Mouse (Mus musculus): Measurements from ENCODE around the gene Wdr62.
"Not testable (repeated sequence)": the region's sequence is repeated elsewhere in the genome, so short reads cannot be mapped to it uniquely, and the experiment has no call there.

The Wdr62 gene

GRCm38 (mm10) chr7:30206364-30206763, 73.9 kb downstream of the Wdr62 start:
- not testable (repeated sequence) for DNase-seq (ENCODE audit: low read depth, low spot score)

GRCm38 (mm10) chr7:30205383-30205782, 74.8 kb downstream of the Wdr62 start:
- DNase-seq (ENCODE audit: low read depth, low spot score) = no peak

GRCm38 (mm10) chr7:30204380-30204779, 75.8 kb downstream of the Wdr62 start:
- DNase-seq (ENCODE audit: low read depth, low spot score) = no peak

GRCm38 (mm10) chr7:30202895-30203690, 77.1 kb downstream of the Wdr62 start:
- no peak for DNase-seq (ENCODE audit: low read depth, low spot score)

- not testable (repeated sequence) for DNase-seq (ENCODE audit: low read depth, low spot score)
Observed at GRCm38 (mm10) chr7:30200661-30201060, 79.6 kb downstream of the Wdr62 start.

GRCm38 (mm10) chr7:30200200-30200599, 80.0 kb downstream of the Wdr62 start:
- DNase-seq (ENCODE audit: low read depth, low spot score) = no peak

GRCm38 (mm10) chr7:30199498-30200139, 80.6 kb downstream of the Wdr62 start:
- no peak for DNase-seq (ENCODE audit: low read depth, low spot score)

- DNase-seq (ENCODE audit: low read depth, low spot score) = peak; percentile 67
Observed at GRCm38 (mm10) chr7:30198481-30198971, 81.7 kb downstream of the Wdr62 start, which contains the start of gene Capns1. Gene Capns1 (minus strand): TSS chr7:30198811.

GRCm38 (mm10) chr7:30197592-30198129, 82.6 kb downstream of the Wdr62 start:
- no peak for DNase-seq (ENCODE audit: low read depth, low spot score)

GRCm38 (mm10) chr7:30196171-30196570, 84.0 kb downstream of the Wdr62 start:
- DNase-seq (ENCODE audit: low read depth, low spot score) = no peak

GRCm38 (mm10) chr7:30195461-30195860, 84.8 kb downstream of the Wdr62 start:
- DNase-seq (ENCODE audit: low read depth, low spot score) = no peak

GRCm38 (mm10) chr7:30194884-30195283, 85.3 kb downstream of the Wdr62 start:
- peak; percentile 91 for DNase-seq (ENCODE audit: low read depth, low spot score)

- DNase-seq (ENCODE audit: low read depth, low spot score) = no peak
Observed at GRCm38 (mm10) chr7:30194101-30194831, 86.0 kb downstream of the Wdr62 start.

- DNase-seq (ENCODE audit: low read depth, low spot score) = peak; percentile 61
Observed at GRCm38 (mm10) chr7:30193581-30194100, 86.6 kb downstream of the Wdr62 start.

GRCm38 (mm10) chr7:30193013-30193412, 87.2 kb downstream of the Wdr62 start:
- no peak for DNase-seq (ENCODE audit: low read depth, low spot score)

- DNase-seq (ENCODE audit: low read depth, low spot score) = no peak
Observed at GRCm38 (mm10) chr7:30192088-30192487, 88.1 kb downstream of the Wdr62 start.

Data from retina, adult 2 months (tissue).